In the genomic region with DNA sequence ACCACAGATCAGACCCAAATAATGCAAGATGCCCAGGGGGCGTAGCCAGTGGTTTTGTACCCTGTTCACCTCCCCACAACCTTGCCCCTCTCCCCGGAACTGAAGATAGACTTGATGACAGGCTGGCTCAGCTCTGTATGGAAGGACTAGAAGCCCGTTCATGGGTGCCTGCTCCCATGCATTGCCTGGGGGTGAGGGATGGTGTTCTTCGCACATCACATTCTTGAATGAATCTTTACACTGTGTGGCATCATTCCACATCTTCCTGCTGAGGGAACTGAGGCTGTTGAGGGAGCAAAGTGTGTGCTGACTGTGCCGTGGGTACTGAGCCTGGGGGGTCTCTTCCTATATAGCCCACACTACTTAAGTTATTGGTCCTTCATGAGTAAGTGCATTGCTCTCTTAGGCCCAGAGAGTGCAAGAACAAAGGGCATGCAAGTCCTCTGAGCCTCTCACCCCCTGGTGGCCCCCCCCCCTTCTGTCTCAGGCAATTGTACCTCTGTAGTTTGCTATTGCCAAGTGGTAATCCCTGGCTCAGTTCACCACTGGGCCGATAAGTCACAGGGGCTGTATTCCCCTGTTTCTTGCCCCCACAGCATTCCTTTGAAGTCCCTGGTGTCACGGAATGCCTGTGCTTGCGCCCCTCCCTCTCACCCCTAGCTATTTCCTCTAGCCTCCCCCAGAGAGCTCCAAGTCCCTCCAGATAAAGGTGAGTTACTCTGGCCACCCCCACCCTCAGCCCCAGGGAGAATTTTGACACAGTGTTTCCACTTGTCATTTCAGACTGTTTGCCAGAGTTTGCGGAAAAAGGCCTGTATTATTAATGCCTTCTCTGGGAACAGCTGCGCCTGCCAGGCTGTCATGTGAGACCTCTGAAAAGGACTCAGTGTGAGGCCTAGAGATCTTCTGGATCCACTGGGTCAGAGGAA, we compare ENCODE assay signal across 7 mouse cellular contexts. TPM values are rescaled to one million over a fixed set of nuclear protein-coding genes. Genes with fewer than 3 reads are reported as not detected.
DNase-seq lines count a peak whose midpoint lies in the region; ATAC-seq and TF ChIP-seq lines count a peak whose summit lies in the region.

No protein-coding gene starts in this region.

- no peak overlapping the region for H3K9ac ChIP-seq in lung, embryonic 15.5 days

- H3K9me3 ChIP-seq in lung, embryonic 15.5 days, result no peaks in the 10 kb centered on the region

- no peak overlapping the region for H3K4me3 ChIP-seq in lung, embryonic 15.5 days
- no peak overlapping the region for H3K4me3 ChIP-seq in lung, adult 2 months (replicated peaks; ENCODE audit: extremely low read depth, low read depth, low read length)

- no peak for DNase-seq in lung, adult 2 months
- peak; percentile 73 for DNase-seq in embryo, embryonic 10 days (ENCODE audit: low spot score)
- peak; percentile 59 to 61 for DNase-seq in heart, postnatal 10 days
- DNase-seq in lung, postnatal 36 days, result peak; percentile 50
- no peak for DNase-seq in urinary bladder, adult 2 months (ENCODE audit: low spot score)
- DNase-seq in ovary, postnatal 10 days (ENCODE audit: low spot score), result no peak

- intact Hi-C loops in heart, postnatal 10 days (cut with DNase I), result loop anchor here (2.0 kb wide), 1 partner anchor 43 kb away; no protein-coding TSS in a partner anchor

- WGBS in lung, embryonic 15.5 days, result 30% methylated on average over 10 of the region's 10 CpGs
- 60% methylated on average over 10 of the region's 10 CpGs for WGBS in lung, adult 2 months

- peak overlapping the region; percentile 62 for H3K27ac ChIP-seq in lung, embryonic 15.5 days

- no peak overlapping the region for H3K4me2 ChIP-seq in lung, embryonic 15.5 days

- TF ChIP-seq POLR2A in lung, adult 2 months (IDR thresholded peaks at IDR 0.05; ENCODE audit: borderline replicate concordance, extremely low read depth, low read depth, low read length), result no peak

- peaks cover 69% of the 10 kb centered on the region for H3K4me1 ChIP-seq in lung, embryonic 15.5 days
- peaks cover 19% of the 10 kb centered on the region for H3K4me1 ChIP-seq in lung, adult 2 months (ENCODE audit: control insufficient read depth, insufficient read depth, low read length)

- peak; percentile 20; the same call in 1 of the 2 replicates for ATAC-seq in lung, embryonic 15.5 days (ENCODE audit: borderline replicate concordance, extremely low read depth, low FRiP score, low TSS enrichment)

- H3K36me3 ChIP-seq in lung, embryonic 15.5 days, result no peaks in the 10 kb centered on the region

- H3K27me3 ChIP-seq in lung, embryonic 15.5 days, result no peaks in the 10 kb centered on the region

- no peak for TF ChIP-seq CTCF in lung, adult 2 months (IDR thresholded peaks at IDR 0.05; ENCODE audit: insufficient read depth, low read length)

RNA-seq across cellular contexts. Expression of a gene that starts 45.7 kb away (rescaled TPM):
- 48.0 and 52.7 TPM in 2 replicates for polyA plus RNA-seq in lung, embryonic 15.5 days (2015; fragmentation: Nextera tagmentation; extraction: Ambion mirVana)
- 22.1 and 28.0 TPM in 2 replicates for polyA plus RNA-seq in lung, adult 2 months (2012; rRNA removed)
- total RNA-seq in heart, postnatal 10 days (2021), result 10 to 100 TPM; 14.4 to 17.9 TPM
- 8.1 and 8.8 TPM in 2 replicates for polyA plus RNA-seq in urinary bladder, adult 2 months (2012; rRNA removed)

Comparison
In these comparisons a context has a peak if more than half of its experiments do, and no peak if none do; other contexts are left out.
1. DNase-seq: peak in embryo, embryonic 10 days (single experiment), heart, postnatal 10 days (2 of 2) and lung, postnatal 36 days (single experiment); none in lung, adult 2 months (single experiment), urinary bladder, adult 2 months (single experiment) and ovary, postnatal 10 days (single experiment).